Mouse (Mus musculus) liver, embryonic 14.5 days (tissue): ENCODE measurements at regions not wholly inside any gene's neighbourhood (a gene's known extent, or its start where the extent isn't known, plus 50 kb on each side); places are given as distances from the start of the nearest gene placed in this dataset.

Source experiments
- ATAC-seq: fragments of 200-750 bp; cut with Nextera tagmentation; 2 replicates; pipeline ENCODE4 v1.8.0; 2017; ENCODE audit warnings: moderate number of reproducible peaks, mild to moderate bottlenecking, moderate library complexity; ENCODE audit not compliant: insufficient read depth
- DNase-seq, 3 experiments: peaks; one replicate each; pipeline ENCODE4 v3.0.0-alpha.2; 2012 to 2013; ENCODE audit warnings: low read depth in 3 of 3, low spot score in 3 of 3
- H3K27ac ChIP-seq: fragments of 300-500 bp; sonication (generic); 2 replicates; pipeline ENCODE4 v1.5.1; 2014; ENCODE audit warnings: moderate library complexity, mild to moderate bottlenecking, control low read depth, inconsistent platforms
- H3K27me3 ChIP-seq: fragments of 300-500 bp; sonication (generic); 2 replicates; pipeline ENCODE4 v1.6.1; 2014; ENCODE audit warnings: mild to moderate bottlenecking, low read length, moderate library complexity; ENCODE audit not compliant: control insufficient read depth, insufficient read depth
- H3K36me3 ChIP-seq: fragments of 300-500 bp; sonication (generic); replicated peaks from 2 replicates; pipeline ENCODE4 v1.6.1; 2014; ENCODE audit warnings: low read depth; ENCODE audit not compliant: control insufficient read depth, insufficient read depth
- H3K4me1 ChIP-seq, 2 experiments: fragments of 200-500 bp in 1 of 2; fragments of 300-500 bp in 1 of 2; sonication (generic) in 1 of 2; replicated peaks; 2 replicates each; pipeline ENCODE4 v1.6.1; 2012 to 2014; ENCODE audit warnings: antibody characterized with exemption in 1 of 2, inconsistent platforms in 1 of 2, low read length in 1 of 2; ENCODE audit not compliant: control insufficient read depth in 2 of 2, insufficient read depth in 2 of 2
- H3K4me2 ChIP-seq: fragments of 300-500 bp; sonication (generic); 2 replicates; pipeline ENCODE4 v1.6.1; 2014; ENCODE audit warnings: low read depth, mild to moderate bottlenecking, control low read depth, moderate library complexity
- H3K4me3 ChIP-seq, 2 experiments: fragments of 200-500 bp in 1 of 2; fragments of 300-500 bp in 1 of 2; sonication (generic) in 1 of 2; 2 replicates each; pipeline ENCODE4 v1.5.1; 2012 to 2014; ENCODE audit warnings: low read depth in 2 of 2, low read length in 2 of 2, mild to moderate bottlenecking in 2 of 2, control low read depth in 1 of 2, inconsistent platforms in 1 of 2, moderate library complexity in 1 of 2; ENCODE audit not compliant: insufficient read depth in 1 of 2
- H3K9ac ChIP-seq: fragments of 300-500 bp; sonication (generic); replicated peaks from 2 replicates; pipeline ENCODE4 v1.6.1; 2014; ENCODE audit warnings: mild to moderate bottlenecking, control low read depth, moderate library complexity
- H3K9me3 ChIP-seq: fragments of 300-500 bp; sonication (generic); 2 replicates; pipeline ENCODE4 v1.6.1; 2016; ENCODE audit warnings: low read length, mixed read lengths; ENCODE audit not compliant: control insufficient read depth
- CTCF ChIP-seq: IDR thresholded peaks from 2 replicates; pipeline ENCODE4 v1.5.1; 2016; ENCODE audit warnings: antibody characterized with exemption, low read depth, control low read depth
- EP300 ChIP-seq: IDR thresholded peaks from 2 replicates; pipeline ENCODE4 v1.6.1; 2016; ENCODE audit warnings: antibody characterized with exemption, low read depth
- WGBS: fragments of 180-500 bp; shearing (Covaris S2); extraction: QIAGEN DNeasy Blood & Tissue Kit; methylation state at CpG from one replicate; pipeline ENCODE4 v1.1.7; 2014; ENCODE audit not compliant: insufficient replicate concordance; 5-methylcytosine and 5-hydroxymethylcytosine counted together

GRCm38 (mm10) chr5:126723304-126724295 lies 518.0 kb upstream of the Tmem132c start:
- H3K9me3 ChIP-seq: no peaks in the 10 kb centered on the region
- no peaks in the 10 kb centered on the region for H3K36me3 ChIP-seq
- no peak overlapping the region for H3K27ac ChIP-seq
- 51% methylated on average over 10 of the region's 10 CpGs for WGBS
- no peak for ATAC-seq
- no peaks in the 10 kb centered on the region for H3K27me3 ChIP-seq
- H3K4me2 ChIP-seq: no peak overlapping the region
- H3K9ac ChIP-seq: no peak overlapping the region
- no peaks in the 10 kb centered on the region for H3K4me1 ChIP-seq
- H3K4me3 ChIP-seq: no peak overlapping the region
- DNase-seq: no peak
- no peak for TF ChIP-seq CTCF
- no peak for TF ChIP-seq EP300

GRCm38 (mm10) chr5:126724329-126724728 lies 517.3 kb upstream of the Tmem132c start:
- H3K4me2 ChIP-seq: no peak overlapping the region
- WGBS: 63% methylated on average over 9 of the region's 9 CpGs
- no peaks in the 10 kb centered on the region for H3K27me3 ChIP-seq
- no peak for TF ChIP-seq EP300
- no peak for TF ChIP-seq CTCF
- ATAC-seq (no peak), DNase-seq (no peak)
- H3K36me3 ChIP-seq: no peaks in the 10 kb centered on the region
- H3K4me1 ChIP-seq: no peaks in the 10 kb centered on the region
- no peak overlapping the region for H3K27ac ChIP-seq
- no peak overlapping the region for H3K4me3 ChIP-seq
- no peaks in the 10 kb centered on the region for H3K9me3 ChIP-seq
- no peak overlapping the region for H3K9ac ChIP-seq

- Histone ChIP-seq H3K4me3 (no peak overlapping the region), H3K4me2 (no peak overlapping the region), H3K27me3 (no peaks in the 10 kb centered on the region), H3K27ac (no peak overlapping the region), H3K4me1 (no peaks in the 10 kb centered on the region), H3K36me3 (no peaks in the 10 kb centered on the region), H3K9ac (no peak overlapping the region), H3K9me3 (no peaks in the 10 kb centered on the region)
- TF ChIP-seq CTCF (peak; percentile 48; the same call in 1 of the 2 replicates), EP300 (no peak)
- WGBS: 4% methylated on average over 11 of the region's 15 CpGs
- ATAC-seq (no peak), DNase-seq (no peak)
These were observed 508.1 kb upstream of the Tmem132c start for GRCm38 (mm10) chr5:126733470-126733869.

- Histone ChIP-seq H3K36me3 (no peaks in the 10 kb centered on the region), H3K9ac (no peak overlapping the region), H3K4me3 (no peak overlapping the region), H3K9me3 (no peaks in the 10 kb centered on the region), H3K4me1 (no peaks in the 10 kb centered on the region), H3K4me2 (no peak overlapping the region), H3K27ac (no peak overlapping the region), H3K27me3 (no peaks in the 10 kb centered on the region)
- TF ChIP-seq CTCF (no peak), EP300 (no peak)
- DNase-seq (no peak), ATAC-seq (no peak)
These were observed 505.9 kb upstream of the Tmem132c start for GRCm38 (mm10) chr5:126735733-126736132.

GRCm38 (mm10) chr5:126737681-126738080 lies 503.9 kb upstream of the Tmem132c start:
- no peak for DNase-seq
- Histone ChIP-seq H3K9me3 (no peaks in the 10 kb centered on the region), H3K4me3 (no peak overlapping the region), H3K4me1 (no peaks in the 10 kb centered on the region), H3K36me3 (no peaks in the 10 kb centered on the region), H3K4me2 (no peak overlapping the region), H3K27me3 (no peaks in the 10 kb centered on the region), H3K27ac (no peak overlapping the region), H3K9ac (no peak overlapping the region)
- no peak for TF ChIP-seq CTCF
- TF ChIP-seq EP300: no peak
- ATAC-seq: no peak
- WGBS: 59% methylated on average over 4 of the region's 4 CpGs
